Mouse (Mus musculus) large intestine, adult 2 months (tissue): ENCODE results near the gene Ap2m1. TPM values are rescaled to one million over a fixed set of nuclear protein-coding genes. Genes with fewer than 3 reads are reported as not detected.
A peak's percentile ranks its signal among the peaks of the same experiment; 100 is the strongest.
"Not testable (repeated sequence)": the region's sequence is repeated elsewhere in the genome, so short reads cannot be mapped to it uniquely, and the experiment has no call there.

Experiments used
- DNase-seq: peaks from one replicate; pipeline ENCODE4 v3.0.0-alpha.2; 2012; ENCODE audit warnings: low read depth, low spot score
- WGBS: fragments of 180-500 bp; shearing (Covaris S2); methylation state at CpG from one replicate; pipeline ENCODE4 v1.1.7; 2018; 5-methylcytosine and 5-hydroxymethylcytosine counted together
- polyA plus RNA-seq: library from polyadenylated mRNA; depleted of rRNA; stranded (reverse); fragments of >200 nt; gene quantifications from 2 replicates; pipeline ENCODE4 v1.2.3, GENCODE M21; 2012; rRNA removed

The Ap2m1 gene
- 553 and 587 TPM in 2 replicates for polyA plus RNA-seq

DNA sequence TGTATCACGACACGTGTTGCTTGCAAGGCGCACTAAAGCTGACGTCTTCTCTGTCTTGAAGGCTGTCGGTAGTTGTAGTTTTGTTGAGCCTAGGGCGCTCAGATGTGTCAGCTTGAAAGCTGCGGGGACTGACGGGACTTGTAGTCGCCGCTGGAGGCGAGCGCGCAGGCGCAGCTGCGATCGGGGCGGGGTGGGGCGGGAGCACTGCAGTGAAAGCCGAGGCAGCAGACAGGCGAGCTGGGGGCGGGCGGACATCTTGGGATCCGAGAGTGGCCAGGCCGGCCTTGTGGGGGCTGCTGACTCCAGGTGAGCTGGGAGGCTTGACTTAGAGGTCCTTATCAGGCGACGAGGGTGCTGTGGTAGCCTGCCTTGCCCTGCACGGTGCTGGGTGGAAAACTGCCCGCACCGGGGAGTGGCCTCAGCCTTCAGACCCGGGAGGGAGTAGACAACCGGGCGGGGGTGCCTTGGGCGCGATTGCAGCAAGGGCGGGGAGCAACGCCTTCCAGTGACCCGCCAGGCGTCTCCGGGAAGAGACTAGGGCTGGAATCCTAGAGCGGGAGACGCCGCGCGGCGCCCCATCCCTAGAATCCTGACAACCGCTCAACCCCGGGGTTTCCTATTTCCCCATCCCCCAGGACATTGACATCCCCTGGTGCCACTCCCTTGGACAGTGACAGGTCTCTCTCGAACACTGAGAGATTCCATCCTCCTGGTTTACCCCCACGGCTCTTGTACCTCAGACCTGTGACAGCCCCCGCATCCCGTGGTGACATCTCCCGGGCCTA lies at the start of gene Ap2m1:
Gene Ap2m1, plus strand, starts transcription at position 183 of the 785 bp plus-strand sequence.
- DNase-seq, result peak; percentile 97
- WGBS, result under 1% methylated on average over 52 of the region's 52 CpGs

DNA sequence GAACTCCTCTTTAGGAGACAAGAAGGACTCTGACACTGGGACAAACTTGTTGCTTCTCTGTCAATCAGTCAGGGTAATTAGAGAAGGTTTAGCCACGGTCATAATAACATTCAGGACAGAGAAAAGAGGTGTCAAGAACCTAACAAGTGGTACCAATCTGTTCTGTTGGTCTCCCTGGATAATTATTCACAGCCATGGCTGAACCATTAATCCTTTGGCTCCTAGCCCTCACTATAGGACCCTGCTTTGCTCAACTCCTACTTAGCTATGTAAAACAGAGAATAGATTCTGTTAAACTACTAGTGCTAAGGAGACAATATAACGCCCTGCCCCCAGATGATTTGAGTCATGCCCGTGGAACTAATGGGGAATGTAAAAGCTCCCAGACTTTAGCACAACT lies 49.2 kb upstream of the Ap2m1 start:
- DNase-seq, result no peak
- 56% methylated on average over 3 of the region's 3 CpGs for WGBS

DNA sequence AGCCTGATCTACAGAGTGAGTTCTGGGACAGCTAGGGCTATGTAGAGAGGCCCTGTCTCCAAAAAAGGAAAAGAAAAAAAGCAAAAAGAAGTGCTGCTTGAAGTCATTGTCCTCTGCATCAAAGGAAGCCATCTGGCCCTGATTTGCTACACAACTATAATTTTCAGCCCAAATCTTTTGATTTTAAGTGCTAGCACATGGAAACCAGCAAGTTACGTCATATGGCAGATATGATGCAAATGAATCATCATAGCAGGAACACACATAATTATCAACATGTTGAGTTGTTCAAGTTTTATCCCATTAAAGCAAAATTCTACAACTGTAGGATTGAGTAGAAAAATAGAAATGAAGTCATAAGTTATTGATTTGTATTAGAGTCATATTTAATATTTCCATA lies 47.1 kb upstream of the Ap2m1 start:
- no peak for DNase-seq

DNA sequence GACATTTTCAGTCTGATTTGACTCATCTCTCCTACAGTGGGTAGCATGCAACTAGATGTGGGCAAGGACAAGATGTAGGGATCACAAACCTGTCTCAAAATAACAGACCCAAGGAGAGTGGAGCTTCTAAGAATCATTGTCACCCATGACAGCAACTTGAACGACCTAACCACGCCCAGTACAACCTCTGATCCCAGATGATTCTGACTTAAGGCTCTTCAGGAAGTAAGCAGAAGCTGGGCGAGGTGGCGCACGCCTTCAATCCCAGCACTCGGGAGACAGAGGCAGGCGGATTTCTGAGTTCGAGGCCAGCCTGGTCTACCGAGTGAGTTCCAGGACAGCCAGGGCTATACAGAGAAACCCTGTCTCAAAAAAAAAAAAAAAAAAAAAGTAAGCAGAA lies 46.5 kb upstream of the Ap2m1 start:
- 68% methylated on average over 9 of the region's 9 CpGs for WGBS
- not testable (repeated sequence) for DNase-seq

More for the DNA sequence above, 47.1 kb upstream of the Ap2m1 start:
- WGBS, result 83% methylated on average over 1 of the region's 1 CpGs

DNA sequence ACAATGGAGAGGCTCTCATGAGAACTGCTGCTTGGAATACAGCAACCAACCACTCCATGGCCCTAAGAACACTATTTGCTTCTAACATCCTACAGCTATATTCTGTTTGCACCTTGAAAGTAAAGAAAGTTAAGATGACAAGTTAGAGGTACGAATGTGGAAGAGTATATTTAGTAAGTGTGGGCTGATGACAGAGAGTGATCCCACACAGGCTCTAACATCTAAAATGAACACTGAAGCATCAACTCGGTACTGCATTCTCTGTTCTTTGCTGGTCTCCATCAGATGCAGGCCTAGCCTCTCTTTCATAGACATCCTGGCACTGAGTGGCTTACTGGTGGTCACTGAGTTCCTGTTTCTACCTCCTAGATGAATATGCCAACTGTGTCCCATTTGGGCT lies 46.0 kb upstream of the Ap2m1 start:
- DNase-seq, result no peak
- WGBS, result 87% methylated on average over 2 of the region's 2 CpGs

DNA sequence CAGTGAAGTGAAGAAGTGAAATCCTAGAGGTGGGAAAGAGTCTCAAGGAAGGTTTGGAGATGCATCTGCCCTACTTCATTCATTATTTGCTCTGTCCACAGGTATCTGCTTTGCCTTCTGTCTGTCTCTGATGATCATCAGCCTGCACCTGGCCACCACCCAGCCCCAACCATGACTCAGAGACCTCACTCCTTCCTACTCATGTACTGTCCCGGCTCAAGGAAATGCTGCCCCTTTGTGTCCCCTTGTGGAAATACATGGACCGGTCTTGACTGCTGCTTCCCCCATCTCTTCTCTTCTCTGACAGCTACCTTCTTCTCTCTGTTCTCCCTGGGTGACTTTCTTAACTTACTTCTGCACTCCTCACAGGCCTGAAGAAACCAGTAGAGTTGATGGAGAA lies 44.7 kb upstream of the Ap2m1 start:
- DNase-seq, result no peak

DNA sequence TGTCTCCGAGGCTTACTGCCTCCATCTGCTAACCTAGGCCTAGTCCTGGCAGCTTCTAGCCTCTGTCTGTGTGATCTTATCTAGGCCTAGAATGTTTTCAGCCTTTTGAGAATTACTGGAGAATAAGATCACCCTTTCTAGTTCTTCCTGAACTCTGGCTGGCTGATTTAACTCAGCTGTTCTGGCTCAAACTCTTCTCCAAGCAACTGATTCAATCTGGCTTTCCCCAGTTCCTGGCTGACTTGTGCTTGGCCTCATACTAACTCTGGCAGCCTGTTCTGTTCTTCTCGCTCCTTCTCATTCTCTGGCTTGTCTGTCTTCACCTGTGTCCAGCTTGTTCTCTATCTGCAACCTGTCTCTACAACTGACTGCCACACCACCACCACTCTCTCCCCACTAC lies 44.0 kb upstream of the Ap2m1 start:
- DNase-seq, result no peak
- WGBS, result 73% methylated on average over 2 of the region's 2 CpGs

More for the DNA sequence above, 44.7 kb upstream of the Ap2m1 start:
- 29% methylated on average over 2 of the region's 2 CpGs for WGBS

DNA sequence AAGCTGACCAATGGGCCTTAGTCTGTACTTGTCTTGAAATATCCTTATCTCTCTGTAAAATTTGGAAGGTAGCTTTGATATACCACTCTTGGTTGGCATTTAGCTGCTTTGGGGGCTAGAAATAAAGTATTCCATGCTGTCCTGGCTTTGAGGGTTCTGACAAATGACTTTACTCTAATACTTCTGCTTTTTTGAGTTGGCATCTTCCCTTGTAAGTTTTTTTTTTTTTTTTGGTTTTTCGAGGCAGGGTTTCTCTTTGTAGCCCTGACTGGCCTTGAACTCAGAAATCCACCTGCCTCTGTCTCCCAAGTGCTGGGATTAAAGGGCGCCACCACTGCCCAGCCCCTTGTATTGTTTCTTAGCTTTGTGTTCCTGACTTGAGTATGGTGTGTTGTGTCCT lies 41.8 kb upstream of the Ap2m1 start:
- no peak for DNase-seq
- WGBS, result 69% methylated on average over 2 of the region's 2 CpGs

DNA sequence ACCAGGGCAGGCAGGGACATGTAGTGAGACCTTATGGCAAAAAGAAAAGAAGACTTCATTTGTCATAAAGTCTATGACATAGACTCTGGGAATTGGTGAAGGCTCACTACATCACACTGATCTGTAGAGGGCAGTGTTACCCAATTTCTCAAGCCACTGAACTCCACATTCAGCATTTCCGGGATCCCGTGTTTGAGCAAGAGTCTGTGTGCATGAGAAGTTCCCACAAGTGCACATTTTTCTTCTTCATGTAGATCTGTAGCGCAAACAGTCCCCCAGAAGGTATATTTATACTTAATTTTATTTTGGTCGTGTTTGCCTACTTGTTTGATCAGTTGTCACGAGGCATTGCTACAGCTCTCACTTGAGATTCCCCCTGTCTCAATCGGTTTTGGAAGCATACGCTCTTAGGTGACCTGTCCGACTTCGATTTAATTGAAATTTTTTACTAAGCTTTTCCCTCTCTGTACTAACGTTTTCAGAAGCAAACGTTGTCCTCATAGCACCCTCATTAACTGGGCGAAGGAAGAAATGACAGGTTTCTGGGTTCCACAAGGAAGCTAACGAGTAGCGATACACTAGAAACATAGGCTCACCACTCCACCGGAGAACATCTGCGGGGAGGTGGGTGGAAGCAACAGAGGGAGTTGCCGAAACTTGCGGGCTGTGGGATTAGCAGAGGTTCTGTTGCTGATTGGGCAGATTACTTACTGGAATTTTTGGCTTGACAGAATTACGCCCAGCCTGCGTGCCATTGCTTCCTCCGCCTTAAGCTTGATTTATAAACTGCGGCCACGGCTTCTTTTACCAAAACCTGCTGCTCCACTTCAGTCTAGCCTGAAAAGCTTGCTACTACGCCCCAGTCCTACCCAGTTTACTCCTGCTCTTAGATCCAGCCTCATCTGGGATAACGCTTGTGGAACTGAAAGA lies 38.3 kb upstream of the Ap2m1 start:
- WGBS, result 23% methylated on average over 25 of the region's 25 CpGs
- DNase-seq, result no peak

DNA sequence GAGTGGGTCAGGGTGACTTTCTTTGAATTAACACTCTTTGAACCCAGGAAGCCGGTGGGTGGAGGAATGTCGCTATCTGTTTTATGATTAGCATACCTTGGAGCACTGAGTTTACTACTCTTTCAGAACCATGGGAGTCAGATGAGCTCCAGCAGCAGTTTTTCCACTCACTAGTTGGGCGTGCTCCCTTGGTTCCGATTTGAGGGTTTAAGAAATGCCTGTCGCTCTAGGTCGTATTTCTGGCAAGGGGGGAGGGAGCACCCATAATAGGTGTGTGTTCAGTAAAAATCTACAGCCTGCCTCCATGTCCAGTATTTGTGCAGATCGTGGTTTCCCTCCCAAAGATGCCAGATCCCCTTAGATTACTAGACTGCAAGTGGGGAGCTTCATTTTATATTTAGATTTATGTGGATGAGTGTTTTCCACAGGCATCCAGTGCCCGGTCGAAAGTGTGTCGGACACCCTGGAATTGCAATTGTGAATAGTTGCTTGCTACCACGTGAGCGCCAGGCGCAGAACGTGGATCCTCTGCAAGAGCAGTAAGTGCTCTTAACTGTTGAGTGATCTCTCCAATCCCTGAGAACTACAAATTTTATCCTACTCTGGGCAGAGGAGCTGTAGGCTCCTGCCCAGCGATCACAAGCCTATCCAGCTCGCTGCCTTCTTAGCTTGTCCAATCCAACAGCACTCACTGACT lies 37.1 kb upstream of the Ap2m1 start:
- 10% methylated on average over 16 of the region's 16 CpGs for WGBS
- no peak for DNase-seq

DNA sequence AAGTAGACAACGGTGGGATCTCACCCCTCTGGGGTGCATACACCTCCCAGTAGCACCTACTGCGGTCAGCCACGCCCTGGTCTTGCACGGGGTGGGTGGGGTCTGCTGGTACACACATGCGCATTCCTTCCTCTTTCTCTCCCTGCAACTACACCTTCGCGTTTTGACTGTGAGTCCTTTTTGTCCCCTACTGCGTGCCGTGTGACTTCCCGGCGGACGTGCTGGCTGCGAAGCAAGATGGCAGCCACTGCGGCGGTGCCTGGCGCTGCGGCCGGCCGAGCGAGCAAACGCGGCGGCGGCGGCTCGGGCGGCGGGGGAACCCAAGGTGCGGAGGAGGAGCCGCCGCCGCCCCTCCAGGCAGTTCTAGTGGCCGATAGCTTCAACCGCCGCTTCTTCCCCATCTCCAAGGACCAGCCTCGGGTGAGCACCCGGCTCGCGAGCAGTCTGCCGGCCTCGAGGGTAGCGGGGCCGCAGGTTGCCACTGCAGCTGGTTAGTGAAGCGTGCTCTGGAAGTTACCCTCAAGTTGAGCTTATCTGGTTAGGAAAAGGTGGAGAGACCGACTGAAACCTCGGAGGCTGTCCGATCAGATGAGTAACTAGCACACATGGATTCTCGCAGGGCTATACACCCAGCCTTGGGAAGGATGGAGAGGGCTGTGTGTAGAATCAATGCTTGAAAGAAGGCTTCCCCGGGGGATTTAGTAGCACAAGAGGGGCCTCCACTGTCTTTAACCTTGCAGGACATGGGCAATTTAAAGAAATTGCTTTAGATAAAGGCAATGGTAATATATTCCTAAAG lies 36.4 kb upstream of the Ap2m1 start, which contains the start of gene Eif2b5:
Gene Eif2b5, plus strand, starts transcription at position 141 of the 799 bp plus-strand sequence.
- DNase-seq, result peak; percentile 87
- WGBS, result under 1% methylated on average over 49 of the region's 49 CpGs

DNA sequence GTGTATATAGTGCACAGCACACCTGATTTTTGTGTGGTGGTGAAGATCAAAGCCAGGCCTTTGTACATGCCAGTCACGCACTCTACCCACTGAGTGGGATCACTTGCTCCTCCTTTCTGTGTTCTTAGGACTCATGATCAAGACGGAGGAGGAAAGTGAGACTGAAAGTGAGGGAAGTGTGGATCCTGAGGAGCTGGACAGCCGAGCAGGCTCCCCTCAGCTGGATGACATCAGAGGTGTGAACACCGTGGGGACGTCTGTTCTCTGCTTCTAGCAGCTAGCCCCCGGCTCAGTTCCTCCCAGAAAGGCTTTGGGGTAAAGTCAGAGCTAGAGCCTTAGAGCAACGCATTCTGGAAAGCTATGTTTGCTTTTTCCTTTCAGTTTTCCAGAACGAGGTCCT lies 29.3 kb upstream of the Ap2m1 start:
- WGBS, result 79% methylated on average over 8 of the region's 8 CpGs
- DNase-seq, result no peak

DNA sequence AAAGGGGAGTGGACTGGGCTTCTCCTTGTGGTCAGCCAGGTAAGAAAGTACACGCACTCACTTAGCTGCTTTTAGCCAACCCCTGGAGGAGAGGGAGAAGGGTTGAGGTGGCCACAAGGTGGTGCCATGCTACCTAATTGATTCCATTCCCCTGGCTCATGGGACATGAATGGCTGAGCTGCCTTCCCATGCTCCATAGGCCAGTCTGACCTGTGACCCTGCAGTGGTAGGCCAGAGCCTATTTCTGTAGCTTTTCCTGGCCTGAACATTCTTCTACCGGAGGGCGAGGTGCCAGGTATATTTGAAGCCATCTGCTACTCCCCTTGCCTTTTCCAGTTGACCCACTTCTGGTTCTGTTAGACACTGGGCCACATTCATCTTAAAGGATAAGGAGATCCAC lies 25.9 kb upstream of the Ap2m1 start:
- WGBS, result 72% methylated on average over 3 of the region's 3 CpGs
- DNase-seq, result no peak

DNA sequence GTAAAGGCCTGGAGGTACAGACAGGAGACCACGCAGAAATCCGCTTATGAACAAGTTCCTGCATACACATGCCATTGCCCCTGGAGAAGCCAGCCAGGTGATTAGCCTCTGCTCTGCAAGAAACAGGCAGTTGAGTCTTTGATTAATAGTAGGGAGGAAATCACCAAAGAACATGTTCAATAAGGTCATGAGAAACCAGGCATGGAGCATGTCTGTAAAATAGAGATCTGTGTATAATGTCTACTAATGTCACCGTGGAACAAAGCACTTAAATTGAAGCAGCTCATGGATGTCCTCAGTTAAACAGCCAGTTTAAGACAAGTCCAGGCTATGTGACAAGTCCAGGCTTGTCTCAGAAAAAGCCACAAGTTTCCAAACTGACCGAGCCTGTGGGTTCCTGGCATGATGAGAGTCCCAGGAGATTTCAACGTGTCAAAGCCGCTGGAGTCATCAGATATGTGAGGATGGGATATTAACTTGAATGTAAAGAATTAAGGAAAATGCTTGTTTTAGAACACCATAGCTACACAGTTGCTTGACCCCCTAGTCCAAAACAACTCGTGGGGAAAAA lies 23.9 kb upstream of the Ap2m1 start:
- DNase-seq, result no peak
- WGBS, result 87% methylated on average over 7 of the region's 7 CpGs

DNA sequence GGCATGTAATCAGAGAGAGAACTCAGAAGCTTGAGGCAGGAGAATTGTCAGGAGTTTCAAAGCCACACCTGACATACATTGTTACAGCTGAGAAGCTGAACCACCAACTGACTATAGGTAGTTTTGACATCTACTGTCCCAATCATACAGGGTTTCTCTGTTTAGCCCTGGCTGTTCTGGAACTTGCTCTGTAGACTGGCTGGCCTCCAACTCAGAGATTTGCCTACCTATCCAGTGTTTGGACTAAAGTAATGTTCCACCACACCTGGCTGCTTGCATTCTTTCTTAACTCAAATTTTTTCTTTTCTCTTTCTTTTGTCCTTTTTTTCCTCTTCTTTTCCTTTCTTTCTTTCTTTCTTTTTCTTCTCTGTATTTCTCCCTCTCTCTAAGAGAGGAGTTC lies 19.2 kb upstream of the Ap2m1 start:
- DNase-seq, result no peak

DNA sequence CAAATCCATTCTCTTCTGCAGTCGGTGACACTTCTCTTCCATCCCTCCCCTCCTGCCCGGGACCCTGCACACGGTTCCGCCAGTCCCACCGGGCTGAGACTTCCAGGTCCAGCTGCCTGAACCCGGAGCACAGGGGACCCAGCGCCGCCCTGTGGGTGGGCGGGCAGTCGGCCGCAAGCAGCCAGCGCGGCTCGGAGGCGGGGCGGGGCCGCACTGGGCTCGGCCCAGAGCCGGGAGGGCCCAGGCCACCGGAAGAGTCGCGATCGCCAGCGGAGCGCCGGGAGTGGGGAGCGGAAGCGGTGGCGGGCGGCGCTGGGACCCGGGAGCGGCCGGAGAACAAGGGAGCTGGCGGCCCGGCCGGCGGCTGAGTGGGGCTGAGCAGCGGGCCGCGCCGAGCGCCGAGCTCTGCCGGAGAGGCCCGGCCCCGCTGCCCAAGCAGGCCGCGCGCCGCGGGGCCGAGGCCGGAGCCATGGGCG lies 18.5 kb upstream of the Ap2m1 start, which contains the start of gene Dvl3:
Gene Dvl3, plus strand, starts transcription at position 257 of the 476 bp plus-strand sequence.
- under 1% methylated on average over 53 of the region's 55 CpGs for WGBS
- DNase-seq, result no peak

DNA sequence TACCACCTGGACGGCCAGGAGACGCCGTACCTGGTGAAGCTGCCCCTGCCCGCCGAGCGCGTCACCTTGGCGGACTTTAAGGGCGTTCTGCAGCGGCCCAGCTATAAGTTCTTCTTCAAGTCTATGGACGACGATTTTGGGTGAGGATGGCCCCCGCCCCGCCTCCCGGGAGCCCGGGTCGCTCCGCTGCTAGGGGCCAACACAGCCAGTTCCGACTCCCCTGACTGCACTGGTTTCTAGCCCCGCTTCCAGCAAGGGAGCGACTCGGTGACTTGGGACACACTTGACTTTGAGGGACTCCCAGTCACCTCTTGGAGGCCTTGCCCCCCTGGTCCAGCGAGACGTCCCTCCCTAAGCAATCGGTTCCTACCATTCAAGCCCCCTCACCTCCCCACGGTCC lies 18.1 kb upstream of the Ap2m1 start:
- WGBS, result under 1% methylated on average over 26 of the region's 26 CpGs
- DNase-seq, result no peak

DNA sequence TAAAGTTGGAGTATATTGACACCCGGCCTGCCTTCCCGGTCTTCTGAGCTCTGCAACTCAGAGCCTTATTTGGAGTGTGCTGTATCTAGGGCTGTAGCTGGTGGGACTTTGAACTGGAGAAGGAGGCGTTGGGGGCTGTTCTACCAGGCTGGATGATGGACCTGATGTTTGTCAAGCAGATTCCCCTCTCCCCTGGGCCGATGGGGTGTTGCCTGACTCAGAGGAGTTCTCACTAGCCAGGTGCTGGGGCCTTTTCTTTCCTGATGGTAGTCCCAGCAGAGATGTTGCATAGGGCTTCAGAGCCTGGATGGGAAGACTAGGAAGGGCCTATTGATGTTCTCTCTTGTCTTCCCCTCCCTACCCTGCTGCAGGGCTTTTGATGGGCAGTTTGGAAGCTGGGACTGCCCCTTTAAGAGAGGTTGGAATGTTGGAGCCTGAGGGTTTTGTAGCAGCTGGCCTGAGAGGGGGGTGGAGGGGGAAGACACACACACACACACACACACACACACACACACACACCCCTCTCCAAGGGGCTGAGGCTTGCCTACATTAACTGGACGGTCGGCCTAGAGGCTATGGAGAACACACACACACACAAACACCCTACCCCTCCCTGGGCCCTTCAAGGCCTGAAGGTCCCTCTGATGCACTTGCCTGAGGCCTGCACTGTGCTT lies 17.4 kb upstream of the Ap2m1 start:
- DNase-seq, result no peak
- 1% methylated on average over 6 of the region's 6 CpGs for WGBS
